In genomic region chr14:55586149-55586548, GRCm38 (mm10) we compare ENCODE assay signal across 15 mouse cellular contexts. TPM values are rescaled to one million over a fixed set of nuclear protein-coding genes. Genes with fewer than 3 reads are reported as not detected.
DNase-seq lines count a peak whose midpoint lies in the region; ATAC-seq lines count a peak whose summit lies in the region.
"Had no signal": no experiment of that assay in that cellular context is flagged by ENCODE, and none has a peak within 500 bp of the region (broad histone marks: within the 10 kb centered on the region; RNA-seq: fewer than 3 reads in every experiment).

No protein-coding gene starts in this region.

- H3K4me3 ChIP-seq in liver, embryonic 15.5 days (replicated peaks) = peak overlapping the region; percentile 75

- H3K9ac ChIP-seq in liver, embryonic 15.5 days = peak overlapping the region; percentile 74
- H3K9ac ChIP-seq: hindbrain, embryonic 15.5 days had no signal

- peaks cover 34% of the 10 kb centered on the region for H3K36me3 ChIP-seq in liver, embryonic 15.5 days (replicated peaks)

- H3K27ac ChIP-seq in liver, embryonic 15.5 days (replicated peaks) = peak overlapping the region; percentile 98

- H3K27me3 ChIP-seq in liver, embryonic 15.5 days = no peaks in the 10 kb centered on the region
- H3K27me3 ChIP-seq: heart, embryonic 13.5 days; hindbrain, embryonic 15.5 days had no signal

- peak; percentile 15 for DNase-seq in 3T3-L1 (ENCODE audit: low read depth, low spot score)
- peak; percentile 33 for DNase-seq in A20 (ENCODE audit: low read depth, low spot score)
- no peak for DNase-seq in right cerebral cortex, postnatal 4 days
- DNase-seq in layer of hippocampus, adult 18-20 months (ENCODE audit: low spot score in 2 of 2) = no peak
- DNase-seq in yolk sac, embryonic 10.5 days (ENCODE audit: low spot score) = no peak
- DNase-seq: adrenal gland, postnatal 36 days; cerebellum, postnatal 10 days; kidney, postnatal 25 days had no signal

- ATAC-seq in common myeloid progenitor, adult 5-6 weeks (replicated peaks; ENCODE audit: low read depth, poor library complexity, severe bottlenecking) = peak; percentile 6; the same call in 1 of the 2 replicates
- peak; percentile 32 for ATAC-seq in liver, embryonic 15.5 days (ENCODE audit: insufficient read depth)

- H3K4me1 ChIP-seq in liver, embryonic 15.5 days (replicated peaks) = peaks cover 67% of the 10 kb centered on the region

- no peaks in the 10 kb centered on the region for H3K9me3 ChIP-seq in liver, embryonic 15.5 days (replicated peaks)
- H3K9me3 ChIP-seq: heart, embryonic 13.5 days; hindbrain, embryonic 15.5 days had no signal

- H3K4me2 ChIP-seq in liver, embryonic 15.5 days = peak overlapping the region; percentile 94

- WGBS in liver, embryonic 15.5 days (ENCODE audit: insufficient replicate concordance) = 16% methylated on average over 2 of the region's 2 CpGs

RNA-seq across cellular contexts. Expression of gene Emc9, which starts 1.0 kb away (rescaled TPM):
- 19.1 and 24.3 TPM in 2 replicates for total RNA-seq in common myeloid progenitor, adult 5-6 weeks (2017)
- polyA plus RNA-seq in liver, embryonic 15.5 days (2015; fragmentation: Nextera tagmentation; extraction: Ambion mirVana) = 25.6 and 25.9 TPM in 2 replicates
- total RNA-seq in layer of hippocampus, adult 18-20 months (2021) = 10 to 100 TPM; 43.3 to 49.5 TPM

RNA-seq across cellular contexts. Expression of gene Psme2, which starts 4.8 kb away (rescaled TPM):
- total RNA-seq in common myeloid progenitor, adult 5-6 weeks (2017) = 217 and 241 TPM in 2 replicates
- polyA plus RNA-seq in liver, embryonic 15.5 days (2015; fragmentation: Nextera tagmentation; extraction: Ambion mirVana) = 173 and 191 TPM in 2 replicates
- 10 to 100 TPM; 53.7 to 57.4 TPM for total RNA-seq in layer of hippocampus, adult 18-20 months (2021)

RNA-seq across cellular contexts. Expression of gene Rnf31, which starts 5.4 kb away (rescaled TPM):
- 11.9 and 21.2 TPM in 2 replicates for total RNA-seq in common myeloid progenitor, adult 5-6 weeks (2017)
- polyA plus RNA-seq in liver, embryonic 15.5 days (2015; fragmentation: Nextera tagmentation; extraction: Ambion mirVana) = 9.1 and 12.0 TPM in 2 replicates
- 10 to 100 TPM; 38.0 to 43.0 TPM for total RNA-seq in layer of hippocampus, adult 18-20 months (2021)

RNA-seq across cellular contexts. Expression of gene Psme1, which starts 8.2 kb away (rescaled TPM):
- 329 and 372 TPM in 2 replicates for total RNA-seq in common myeloid progenitor, adult 5-6 weeks (2017)
- 108 and 116 TPM in 2 replicates for polyA plus RNA-seq in liver, embryonic 15.5 days (2015; fragmentation: Nextera tagmentation; extraction: Ambion mirVana)
- 10 to 100 TPM; 54.0 to 56.6 TPM for total RNA-seq in layer of hippocampus, adult 18-20 months (2021)

RNA-seq across cellular contexts. Expression of gene Fitm1, which starts 10.7 kb away (rescaled TPM):
- 1.3 TPM in 1 of 2 replicates, not detected in the other for total RNA-seq in common myeloid progenitor, adult 5-6 weeks (2017)
- 1.1 and 1.9 TPM in 2 replicates for polyA plus RNA-seq in liver, embryonic 15.5 days (2015; fragmentation: Nextera tagmentation; extraction: Ambion mirVana)
- not detected for total RNA-seq in layer of hippocampus, adult 18-20 months (2021)
- total RNA-seq: left cerebral cortex, adult 18-20 months; neutrophil, adult 5-6 weeks had no signal
- polyA plus RNA-seq: midbrain, embryonic 16.5 days had no signal

Comparison
In these comparisons a context has a peak if more than half of its experiments do, and no peak if none do; other contexts are left out.
1. DNase-seq: peak in 3T3-L1 (single experiment) and A20 (single experiment); none in right cerebral cortex, postnatal 4 days (single experiment), layer of hippocampus, adult 18-20 months (0 of 2) and yolk sac, embryonic 10.5 days (single experiment).